Mouse (Mus musculus): ENCODE data around the gene Iqgap3.
A peak's percentile ranks its signal among the peaks of the same experiment; 100 is the strongest.

Iqgap3 gene

GRCm38 (mm10) chr3:88150999-88151364 is 69.2 kb downstream of the Iqgap3 start:
- DNase-seq = no peak

- no peak for DNase-seq
Measured at GRCm38 (mm10) chr3:88152056-88152455, 70.3 kb downstream of the Iqgap3 start.

- no peak for DNase-seq
Measured at GRCm38 (mm10) chr3:88153290-88154011, 71.7 kb downstream of the Iqgap3 start.

DNA sequence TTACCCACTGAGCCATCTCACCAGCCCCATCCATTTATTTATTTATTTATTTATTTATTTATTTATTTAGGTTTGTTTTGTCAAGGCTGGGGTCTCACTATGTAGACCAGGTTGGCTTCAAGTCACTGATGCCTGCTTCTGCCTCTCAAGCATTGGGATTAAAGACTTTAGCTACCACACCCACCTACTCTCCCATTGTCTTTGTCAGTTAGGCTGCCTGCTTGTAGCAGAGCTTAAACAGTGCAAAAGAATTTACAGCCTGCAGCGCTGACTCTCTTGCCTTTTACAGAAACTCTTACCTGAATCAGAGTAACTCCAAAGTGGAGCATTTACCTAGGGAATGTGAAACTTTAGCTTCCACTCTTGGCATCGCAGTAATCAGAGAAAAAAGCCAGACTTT is 72.5 kb downstream of the Iqgap3 start:
- DNase-seq = no peak

DNA sequence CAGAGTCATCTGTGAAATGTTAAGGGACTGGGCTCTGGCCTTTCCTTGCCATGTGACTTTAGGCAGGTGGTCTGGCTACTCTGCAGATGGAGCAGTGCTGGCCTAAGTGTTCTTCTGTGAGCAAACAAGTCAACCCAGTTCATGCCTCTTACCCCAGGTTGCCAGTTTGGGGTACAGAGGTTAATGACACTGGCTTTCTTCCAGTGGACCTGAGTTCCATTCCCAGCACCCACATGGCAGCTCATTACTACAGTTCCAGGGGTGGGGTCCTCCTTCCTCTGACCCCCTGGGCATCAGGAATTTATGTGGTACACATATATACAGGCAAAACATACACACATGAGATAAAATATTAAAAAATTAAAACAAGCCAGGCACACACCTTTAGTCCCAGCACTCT is 75.0 kb downstream of the Iqgap3 start:
- DNase-seq = no peak

DNA sequence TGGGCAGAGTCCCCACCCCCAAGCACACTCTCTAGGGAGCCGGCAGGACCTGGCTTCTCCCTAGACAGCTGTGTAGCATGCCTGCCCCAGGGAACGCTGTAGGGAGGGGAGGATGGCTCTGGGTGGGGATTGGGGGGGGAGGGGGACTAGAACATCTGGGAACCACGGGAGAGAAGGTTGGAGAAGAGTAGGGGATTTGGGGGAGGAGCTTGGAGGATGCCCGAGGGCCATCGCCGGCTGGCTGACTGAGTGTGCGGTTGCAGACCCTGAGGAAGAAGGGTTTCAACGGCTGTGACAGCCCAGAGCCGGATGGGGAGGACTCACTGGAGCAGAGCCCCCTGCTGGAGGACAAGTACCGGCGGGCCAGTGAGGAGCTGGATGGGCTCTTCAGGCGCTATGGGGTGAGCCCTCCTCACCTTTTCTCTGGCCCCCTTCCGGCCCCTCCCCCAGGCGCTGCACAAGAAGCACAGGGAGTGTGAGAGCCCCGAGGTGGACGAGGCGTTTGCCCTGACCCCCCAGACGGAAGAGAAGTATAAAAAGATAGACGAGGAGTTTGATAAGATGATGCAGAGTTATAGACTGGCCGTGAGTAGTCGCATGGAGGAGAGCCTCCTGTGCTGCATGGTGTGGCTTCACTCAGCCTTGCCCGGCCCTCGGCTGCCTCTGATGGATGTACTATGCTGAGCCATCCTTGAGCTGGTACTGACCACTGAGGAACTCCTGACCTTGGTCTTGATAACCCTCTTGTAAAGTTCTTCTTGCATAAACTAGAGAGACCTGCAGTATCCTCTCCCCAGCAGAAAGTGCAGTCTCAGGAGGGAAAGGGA is 76.2 kb downstream of the Iqgap3 start:
- peak; percentile 62 for DNase-seq

DNA sequence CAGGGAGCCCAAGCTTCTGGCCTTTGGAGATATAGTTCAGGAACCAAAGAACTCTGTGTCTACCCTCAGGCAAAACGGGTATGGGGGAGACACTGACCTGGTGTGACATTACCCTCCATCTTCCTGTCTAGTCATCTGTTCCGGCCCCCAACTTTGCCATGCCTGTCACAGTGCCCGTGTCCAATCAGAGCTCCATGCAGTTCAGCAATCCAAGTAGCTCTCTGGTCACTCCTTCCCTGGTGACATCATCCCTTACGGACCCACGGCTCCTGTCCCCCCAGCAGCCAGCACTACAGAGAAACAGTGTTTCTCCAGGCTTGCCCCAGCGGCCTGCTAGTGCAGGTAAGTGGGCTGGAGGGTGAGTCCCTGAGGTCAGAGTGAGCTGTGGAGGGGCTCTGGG is 77.2 kb downstream of the Iqgap3 start:
- DNase-seq = no peak

- no peak for DNase-seq
Measured at GRCm38 (mm10) chr3:88160856-88161255, 79.1 kb downstream of the Iqgap3 start.

- no peak for DNase-seq
Measured at GRCm38 (mm10) chr3:88162259-88162658, 80.5 kb downstream of the Iqgap3 start.

DNA sequence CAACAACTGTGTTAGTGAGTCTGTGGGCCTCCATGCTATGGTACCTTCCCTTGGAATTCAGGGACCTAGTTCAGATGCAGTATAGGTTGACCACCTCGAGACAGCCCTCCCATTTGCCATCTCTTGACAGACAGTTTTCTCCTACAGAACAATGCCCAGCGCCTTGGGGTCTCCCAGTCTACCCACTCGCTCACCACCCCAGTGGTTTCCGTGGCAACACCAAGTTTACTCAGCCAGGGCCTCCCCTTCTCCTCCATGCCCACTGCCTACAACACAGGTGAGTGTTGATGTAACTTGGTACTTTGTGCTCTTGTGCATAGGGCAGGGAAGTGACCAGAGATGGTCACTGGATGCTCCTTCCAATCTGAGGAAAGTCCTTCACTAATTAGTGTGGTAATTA is 81.0 kb downstream of the Iqgap3 start:
- no peak for DNase-seq

DNA sequence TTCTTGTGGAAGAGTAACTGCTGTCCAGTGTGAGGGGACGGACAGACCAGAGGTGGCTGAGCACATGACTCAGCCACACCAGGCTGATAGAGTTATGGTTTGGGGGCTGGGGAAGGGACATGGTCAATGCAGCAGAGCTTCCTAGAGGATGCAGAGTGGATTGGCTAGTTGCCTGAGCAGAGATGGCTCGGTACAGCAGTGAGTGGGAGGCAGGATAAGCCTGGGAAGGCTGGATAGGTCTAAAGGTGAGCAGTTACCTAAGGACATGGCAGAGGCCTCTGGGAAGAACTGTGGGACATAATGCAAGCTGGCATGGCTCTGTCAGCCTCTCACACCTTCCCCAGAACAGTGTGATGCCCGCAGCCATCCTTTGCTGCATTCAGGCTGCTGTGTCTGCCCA is 82.1 kb downstream of the Iqgap3 start:
- no peak for DNase-seq

GRCm38 (mm10) chr3:88164263-88164662 is 82.5 kb downstream of the Iqgap3 start:
- no peak for DNase-seq

DNA sequence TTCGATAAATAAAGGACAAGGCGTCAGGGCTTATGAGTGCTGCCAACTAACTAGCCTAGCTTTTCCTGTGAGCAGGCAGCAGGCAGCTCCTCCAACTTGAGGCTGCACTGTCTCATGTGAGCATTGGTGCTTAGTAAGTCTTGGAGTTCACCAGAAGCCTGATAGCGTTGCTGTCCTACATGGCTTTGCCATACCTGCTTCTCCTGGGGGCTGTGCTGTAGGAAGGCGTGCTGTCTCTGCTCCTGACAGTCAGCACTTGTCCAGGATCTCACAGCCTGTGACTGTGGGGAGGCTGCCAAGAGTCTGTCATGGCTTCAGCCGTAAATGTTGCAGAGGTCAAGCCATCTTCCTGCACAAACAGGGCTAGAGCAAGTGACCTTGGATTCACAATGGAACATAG is 84.3 kb downstream of the Iqgap3 start:
- DNase-seq = peak; percentile 59

- DNase-seq = no peak
Measured at GRCm38 (mm10) chr3:88170361-88170760, 88.6 kb downstream of the Iqgap3 start.

Measured in kidney, postnatal 14 days (tissue).